Mouse (Mus musculus) C2C12 (cell line): ENCODE results near the gene Tmem56.

ENCODE experiments used
- CEBPB ChIP-seq: IDR thresholded peaks from one replicate; pipeline ENCODE4 v1.6.1; 2011; ENCODE audit warnings: low read depth, mild to moderate bottlenecking, control low read depth, moderate library complexity
- CTCF ChIP-seq: IDR thresholded peaks from one replicate; pipeline ENCODE4 v1.5.1; 2011; ENCODE audit not compliant: control insufficient read depth, insufficient read depth, insufficient read length
- MAX ChIP-seq: IDR thresholded peaks from one replicate; pipeline ENCODE4 v1.6.1; 2011; ENCODE audit warnings: mild to moderate bottlenecking, control low read depth
- MYOD1 ChIP-seq: IDR thresholded peaks from one replicate; pipeline ENCODE4 v1.6.1; 2011; ENCODE audit warnings: low read depth; ENCODE audit not compliant: control insufficient read depth, insufficient read length
- MYOG ChIP-seq: IDR thresholded peaks from one replicate; pipeline ENCODE4 v1.6.1; 2011; ENCODE audit not compliant: control insufficient read depth, insufficient read length; ENCODE audit errors: extremely low read depth
- USF1 ChIP-seq: IDR thresholded peaks from one replicate; pipeline ENCODE4 v1.6.1; 2011; ENCODE audit warnings: low read depth, mild to moderate bottlenecking, control low read depth, moderate library complexity

GRCm38 (mm10) chr3:121163271-121163819 is 119.6 kb downstream of the Tmem56 start:
- TF ChIP-seq CTCF (no peak), MYOD1 (no peak), CEBPB (no peak), MYOG (no peak), USF1 (no peak), MAX (no peak)
